Mouse (Mus musculus) bone marrow macrophage, adult 2 months (primary cell): ENCODE measurements around the gene Foxo1. TPM values are rescaled to one million over a fixed set of nuclear protein-coding genes. Genes with fewer than 3 reads are reported as not detected.

Experiments used
- H3K27ac ChIP-seq: 2 replicates; pipeline ENCODE4 v1.5.1; 2012; ENCODE audit warnings: low read depth, low read length; ENCODE audit not compliant: insufficient read depth
- H3K4me1 ChIP-seq: 2 replicates; pipeline ENCODE4 v1.6.1; 2012; ENCODE audit warnings: low read length; ENCODE audit not compliant: control insufficient read depth, insufficient read depth
- H3K4me3 ChIP-seq: 2 replicates; pipeline ENCODE4 v1.5.1; 2012; ENCODE audit warnings: mild to moderate bottlenecking, low read length, moderate library complexity; ENCODE audit not compliant: insufficient read depth
- CTCF ChIP-seq: IDR thresholded peaks from 2 replicates; pipeline ENCODE4 v1.5.1; 2012; ENCODE audit warnings: low read depth, mild to moderate bottlenecking, low read length, moderate library complexity
- POLR2A ChIP-seq: IDR thresholded peaks from 2 replicates; pipeline ENCODE4 v1.6.1; 2012; ENCODE audit warnings: mild to moderate bottlenecking, low read depth, low read length, borderline replicate concordance
- polyA plus RNA-seq: library from polyadenylated mRNA; stranded (reverse); fragments of >200 nt; gene quantifications from 2 replicates; pipeline ENCODE4 v1.2.4, GENCODE M21; 2012; ENCODE audit not compliant: missing spikeins, insufficient read depth, insufficient read length

Foxo1 gene
- polyA plus RNA-seq, 1 experiment, result 6.2 TPM

DNA sequence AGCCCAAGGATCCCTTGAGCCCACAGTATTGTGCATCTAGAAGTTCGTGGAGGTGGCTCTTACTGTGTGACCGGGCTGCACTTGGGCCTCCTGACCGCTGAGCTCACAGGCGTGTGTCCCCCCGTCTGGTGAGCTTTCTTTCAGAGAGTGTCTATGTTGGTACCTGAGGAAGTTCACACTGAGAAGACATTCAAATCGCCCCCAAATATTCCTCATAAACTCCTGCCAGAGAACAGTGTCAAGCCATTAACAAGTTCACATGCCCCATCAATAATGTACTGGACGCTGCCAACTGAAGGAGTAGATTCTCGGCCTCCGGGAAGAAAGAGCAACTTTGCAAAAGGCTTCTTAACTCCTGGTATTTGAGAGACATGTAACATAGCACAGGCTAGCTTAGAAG is 83.8 kb downstream of the Foxo1 start:
- no peaks in the 10 kb centered on the region for H3K4me1 ChIP-seq
- H3K4me3 ChIP-seq, result no peak overlapping the region
- no peak overlapping the region for H3K27ac ChIP-seq
- TF ChIP-seq CTCF (no peak), POLR2A (no peak)

DNA sequence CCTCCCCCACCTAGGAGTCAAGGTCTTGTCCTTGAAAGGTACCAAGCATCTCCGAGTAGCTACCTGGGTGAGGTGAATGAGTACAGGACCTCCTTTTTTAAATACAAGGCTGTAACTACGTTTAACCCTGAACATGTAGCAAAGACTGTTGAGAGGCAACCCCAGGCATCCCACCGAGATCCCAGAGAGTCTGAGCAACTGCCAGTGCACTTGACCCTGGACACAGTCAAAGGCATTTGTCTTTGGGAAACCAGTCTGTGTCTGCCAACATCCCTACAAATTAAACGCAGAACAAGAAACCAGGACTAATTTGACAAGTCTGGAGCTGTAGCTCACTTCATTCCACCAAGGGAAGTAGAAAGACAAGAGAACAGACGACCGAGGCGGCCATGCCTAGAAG is 86.1 kb downstream of the Foxo1 start:
- Histone ChIP-seq H3K4me3 (no peak overlapping the region), H3K4me1 (no peaks in the 10 kb centered on the region), H3K27ac (no peak overlapping the region)
- TF ChIP-seq POLR2A, result no peak
- TF ChIP-seq CTCF, result no peak

DNA sequence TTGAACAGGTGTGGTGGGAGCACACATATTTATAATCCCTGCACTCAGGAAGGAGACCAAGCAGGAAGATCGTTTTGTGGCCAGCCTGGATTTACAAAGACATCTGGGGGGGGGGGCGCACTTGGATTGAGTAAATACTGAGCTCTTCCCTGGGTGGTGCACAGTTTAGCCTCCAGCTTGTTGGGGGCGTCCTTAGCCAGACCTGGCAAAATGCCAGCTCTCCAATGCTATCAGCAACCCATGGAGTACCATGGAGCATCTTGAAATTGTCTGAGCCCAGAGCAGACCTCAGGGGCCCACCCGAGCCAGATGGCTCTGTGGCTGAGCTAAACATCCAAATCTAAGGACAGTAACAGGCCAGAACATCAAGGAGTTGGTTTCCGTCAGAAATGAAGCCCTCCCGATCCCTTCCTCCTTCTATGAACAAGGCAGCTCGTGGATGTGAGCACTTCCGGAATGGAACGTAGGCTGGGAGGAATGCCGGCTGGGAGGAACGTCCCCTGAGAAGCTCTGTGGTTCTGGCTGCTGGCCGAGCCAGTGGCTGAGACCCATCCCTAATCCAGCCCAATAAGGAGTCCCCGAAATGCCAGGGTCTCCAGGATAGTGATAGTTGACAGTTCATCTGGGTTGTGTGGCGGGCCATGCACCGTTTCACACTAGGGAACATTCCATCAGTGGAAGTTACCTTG is 89.3 kb downstream of the Foxo1 start:
- no peak overlapping the region for H3K27ac ChIP-seq
- TF ChIP-seq CTCF (no peak), POLR2A (no peak)
- no peak overlapping the region for H3K4me3 ChIP-seq
- H3K4me1 ChIP-seq, result no peaks in the 10 kb centered on the region

DNA sequence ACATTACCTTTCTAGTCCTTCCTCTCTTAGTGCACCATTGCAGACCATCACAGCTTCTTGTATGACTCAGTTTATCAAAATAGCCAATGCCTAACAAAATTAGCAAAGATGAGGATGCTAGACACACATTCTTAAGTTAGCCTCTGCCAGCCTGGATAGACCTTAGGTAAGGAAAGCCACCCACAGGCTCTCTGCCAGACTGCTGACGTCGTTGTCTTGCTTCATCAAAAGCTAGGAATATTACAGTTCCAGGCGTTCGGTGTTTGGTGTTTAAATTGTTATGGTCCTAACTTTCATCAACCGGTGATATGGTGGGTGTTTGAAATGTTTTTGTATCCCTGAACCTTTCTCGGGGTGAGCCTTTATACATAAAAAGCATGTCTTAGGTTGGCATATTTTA is 96.4 kb downstream of the Foxo1 start:
- H3K4me1 ChIP-seq, result no peaks in the 10 kb centered on the region
- H3K27ac ChIP-seq, result no peak overlapping the region
- no peak overlapping the region for H3K4me3 ChIP-seq
- TF ChIP-seq CTCF (no peak), POLR2A (no peak)

DNA sequence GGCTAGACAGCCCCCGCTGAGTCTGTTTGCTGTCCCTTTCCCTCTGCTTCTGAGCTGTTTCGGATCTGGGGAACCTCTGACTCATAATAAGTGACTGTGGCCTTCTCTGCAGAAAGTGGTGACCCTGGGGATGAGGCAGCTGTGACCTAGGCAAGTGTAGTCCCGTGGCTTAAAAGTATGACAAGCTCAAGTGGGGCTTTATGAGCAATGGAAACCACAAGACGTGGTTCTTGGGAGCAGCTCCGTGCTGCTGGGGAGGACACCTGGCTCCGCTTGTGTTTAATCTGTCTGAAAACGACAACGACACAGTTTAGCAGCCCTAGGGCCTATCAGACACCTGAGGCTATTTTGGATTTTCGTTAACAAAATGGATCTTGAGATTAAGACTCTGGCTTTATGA is 101.1 kb downstream of the Foxo1 start:
- no peaks in the 10 kb centered on the region for H3K4me1 ChIP-seq
- TF ChIP-seq POLR2A, result no peak
- TF ChIP-seq CTCF, result no peak
- H3K4me3 ChIP-seq, result no peak overlapping the region
- no peak overlapping the region for H3K27ac ChIP-seq

DNA sequence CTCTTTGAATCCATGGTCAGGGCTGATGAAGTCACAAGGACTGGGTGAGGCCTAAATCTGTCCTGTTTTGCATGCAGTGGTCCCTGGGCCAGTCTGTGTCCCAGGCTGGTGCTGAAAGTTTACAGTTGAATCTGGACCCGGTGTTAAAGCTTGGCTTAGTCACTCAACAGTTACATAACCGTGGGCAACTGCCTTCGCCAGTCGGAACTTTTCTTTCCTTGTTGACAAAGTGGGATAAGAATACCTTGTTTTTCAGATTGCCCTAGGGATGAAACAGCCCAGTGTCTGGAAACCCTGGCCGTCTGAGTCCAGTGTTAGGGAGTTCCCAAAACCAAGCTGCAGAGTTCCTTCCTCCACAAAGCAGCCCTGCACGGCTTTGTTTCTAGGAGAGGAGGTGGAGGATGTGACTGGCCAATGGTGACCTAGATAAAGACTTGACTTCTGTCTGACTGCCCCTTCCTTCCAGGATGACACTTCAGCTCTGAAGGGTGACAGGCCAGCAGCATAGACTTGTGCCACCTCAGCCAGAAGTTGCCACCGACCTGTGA is 101.8 kb downstream of the Foxo1 start:
- H3K27ac ChIP-seq, result no peak overlapping the region
- H3K4me3 ChIP-seq, result no peak overlapping the region
- no peak for TF ChIP-seq CTCF
- TF ChIP-seq POLR2A, result no peak
- no peaks in the 10 kb centered on the region for H3K4me1 ChIP-seq

DNA sequence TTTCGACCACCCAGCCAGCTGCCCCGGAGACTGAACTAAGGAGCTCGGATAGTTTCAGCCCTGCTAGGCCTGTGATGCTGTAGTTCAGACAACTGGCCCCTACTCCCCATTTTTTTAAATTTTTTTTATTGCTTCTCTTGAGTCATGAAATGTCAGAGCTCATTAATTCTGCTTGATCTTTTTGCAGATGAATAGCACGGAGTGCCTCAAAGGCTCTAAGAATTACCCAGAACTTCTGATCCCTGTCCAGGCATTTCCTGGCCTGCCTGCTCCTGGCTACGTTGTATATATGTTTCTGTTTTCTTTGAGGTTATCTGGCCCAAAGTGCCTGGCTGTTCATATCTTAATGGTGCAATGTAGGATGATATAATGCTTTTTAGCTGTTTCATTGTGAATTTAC is 108.8 kb downstream of the Foxo1 start:
- H3K4me3 ChIP-seq, result no peak overlapping the region
- no peaks in the 10 kb centered on the region for H3K4me1 ChIP-seq
- TF ChIP-seq CTCF, result no peak
- TF ChIP-seq POLR2A, result no peak
- no peak overlapping the region for H3K27ac ChIP-seq

DNA sequence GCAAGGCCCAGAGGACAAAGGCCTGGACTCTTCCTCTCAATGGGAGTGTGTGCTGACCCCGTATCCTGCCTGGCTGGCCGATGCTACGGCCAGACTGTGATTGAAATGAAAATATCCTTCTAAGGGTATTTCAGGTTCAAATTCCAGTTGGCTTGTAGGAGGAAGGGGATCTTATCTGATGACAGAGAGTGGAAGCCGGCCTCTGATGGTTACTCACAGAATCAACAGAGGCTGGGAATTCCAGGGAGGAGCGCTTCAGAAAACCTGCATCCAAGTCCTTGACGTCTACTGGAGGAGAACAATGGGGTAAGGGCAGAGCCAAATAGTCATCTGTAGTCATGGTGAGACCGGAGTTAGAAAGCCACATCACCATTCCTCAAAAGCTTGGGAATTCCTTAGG is 115.2 kb downstream of the Foxo1 start:
- no peak for TF ChIP-seq CTCF
- TF ChIP-seq POLR2A, result no peak
- Histone ChIP-seq H3K27ac (no peak overlapping the region), H3K4me3 (no peak overlapping the region), H3K4me1 (no peaks in the 10 kb centered on the region)

DNA sequence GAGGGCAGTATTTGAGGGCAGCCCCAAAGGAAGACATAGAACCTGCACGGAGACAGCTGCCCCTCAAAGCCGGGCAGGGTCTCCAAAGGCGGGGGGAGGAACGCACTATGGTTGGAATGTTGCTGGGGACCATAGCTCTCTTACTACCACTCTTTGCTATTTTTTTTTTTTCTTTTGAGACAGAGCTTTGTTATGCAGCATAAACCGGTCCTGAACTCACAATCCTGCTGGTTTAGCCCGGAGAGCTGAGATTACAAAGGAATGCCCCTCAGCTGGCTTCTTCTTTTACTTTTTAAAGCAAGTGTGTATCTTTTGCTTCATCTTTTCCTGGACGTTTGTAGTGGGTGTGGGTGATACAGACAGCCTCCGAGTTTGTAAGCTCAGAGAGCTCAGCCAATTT is 118.2 kb downstream of the Foxo1 start:
- no peak overlapping the region for H3K27ac ChIP-seq
- no peak overlapping the region for H3K4me3 ChIP-seq
- TF ChIP-seq POLR2A (no peak), CTCF (no peak)
- H3K4me1 ChIP-seq, result peaks cover 6% of the 10 kb centered on the region

DNA sequence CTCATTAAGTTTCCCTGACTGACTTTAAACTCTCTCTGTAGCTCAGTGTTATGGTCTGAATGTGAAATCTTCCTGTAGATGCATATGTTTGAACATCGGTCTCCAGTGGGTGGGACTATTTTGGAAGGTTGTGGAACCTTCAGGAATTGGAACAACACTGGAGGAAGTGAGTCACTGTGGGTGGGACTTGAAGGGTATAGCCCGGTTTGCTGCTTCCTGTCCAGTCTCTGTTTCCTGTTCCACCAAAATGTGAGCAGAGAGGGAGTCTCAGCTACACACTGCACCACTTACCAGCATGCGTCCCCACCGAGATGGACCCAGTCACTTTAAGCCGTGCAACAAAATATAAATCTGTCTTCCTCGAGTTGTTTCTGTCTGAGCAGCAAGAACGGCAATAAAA is 122.2 kb downstream of the Foxo1 start:
- Histone ChIP-seq H3K4me1 (peaks cover 6% of the 10 kb centered on the region), H3K4me3 (no peak overlapping the region), H3K27ac (no peak overlapping the region)
- TF ChIP-seq POLR2A (no peak), CTCF (no peak)
